In the genomic region with DNA sequence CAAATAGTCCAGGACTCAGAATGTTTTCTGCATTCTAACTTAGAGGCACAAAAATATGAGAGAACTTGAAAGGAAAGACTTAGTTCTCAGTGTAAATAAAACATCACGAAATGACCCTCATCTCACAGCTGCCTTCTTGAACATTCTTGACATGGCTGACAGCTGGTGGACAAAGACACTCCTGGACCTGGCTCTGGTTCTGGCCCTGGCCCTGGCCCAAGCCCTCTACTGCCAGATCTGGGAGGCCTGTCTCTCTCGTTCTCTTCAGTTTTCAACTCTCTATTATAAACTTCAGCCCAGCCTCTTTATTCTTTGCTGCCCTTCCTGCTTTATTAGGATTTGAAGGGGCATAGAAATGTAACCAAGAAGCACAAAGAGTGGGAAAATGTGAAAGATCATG, we compare ENCODE assay signal across 14 mouse cellular contexts.
DNase-seq lines count a peak whose midpoint lies in the region; ATAC-seq lines count a peak whose summit lies in the region.
"Had no signal": no experiment of that assay in that cellular context is flagged by ENCODE, and none has a peak within 500 bp of the region (broad histone marks: within the 10 kb centered on the region; RNA-seq: fewer than 3 reads in every experiment).

No protein-coding gene starts in this region.

- H3K27me3 ChIP-seq in hindbrain, embryonic 14.5 days (ENCODE audit: control insufficient read depth, insufficient read depth, low read length) = no peaks in the 10 kb centered on the region
- no peaks in the 10 kb centered on the region for H3K27me3 ChIP-seq in hindbrain, embryonic 13.5 days
- H3K27me3 ChIP-seq: liver, embryonic 12.5 days; midbrain, embryonic 13.5 days; stomach, embryonic 15.5 days had no signal

- no peak overlapping the region for H3K27ac ChIP-seq in hindbrain, embryonic 14.5 days
- H3K27ac ChIP-seq in hindbrain, embryonic 13.5 days = no peak overlapping the region
- H3K27ac ChIP-seq: embryonic facial prominence, embryonic 10.5 days; layer of hippocampus, adult 2 months; liver, embryonic 12.5 days; midbrain, embryonic 13.5 days; stomach, embryonic 15.5 days had no signal

- no peak overlapping the region for H3K4me2 ChIP-seq in hindbrain, embryonic 14.5 days (replicated peaks)
- H3K4me2 ChIP-seq in hindbrain, embryonic 13.5 days = no peak overlapping the region
- H3K4me2 ChIP-seq: liver, embryonic 12.5 days; midbrain, embryonic 13.5 days; stomach, embryonic 15.5 days had no signal

- H3K4me1 ChIP-seq in hindbrain, embryonic 14.5 days (replicated peaks; ENCODE audit: control insufficient read depth, insufficient read depth, low read length) = peaks cover 5% of the 10 kb centered on the region; the same call in 1 of the 2 replicates
- no peaks in the 10 kb centered on the region for H3K4me1 ChIP-seq in hindbrain, embryonic 13.5 days (replicated peaks)
- H3K4me1 ChIP-seq: embryonic facial prominence, embryonic 10.5 days; liver, embryonic 12.5 days; stomach, embryonic 15.5 days had no signal

- H3K36me3 ChIP-seq in hindbrain, embryonic 14.5 days (replicated peaks; ENCODE audit: control insufficient read depth, insufficient read depth) = no peaks in the 10 kb centered on the region
- no peaks in the 10 kb centered on the region for H3K36me3 ChIP-seq in hindbrain, embryonic 13.5 days
- H3K36me3 ChIP-seq: embryonic facial prominence, embryonic 10.5 days; G1E; liver, embryonic 12.5 days; midbrain, embryonic 13.5 days; stomach, embryonic 15.5 days had no signal

- 43% methylated on average over 2 of the region's 2 CpGs for WGBS in hindbrain, embryonic 14.5 days
- 59% methylated on average over 2 of the region's 2 CpGs for WGBS in hindbrain, embryonic 13.5 days

- no peak overlapping the region for H3K9ac ChIP-seq in hindbrain, embryonic 14.5 days
- no peak overlapping the region for H3K9ac ChIP-seq in hindbrain, embryonic 13.5 days
- H3K9ac ChIP-seq: liver, embryonic 12.5 days; midbrain, embryonic 13.5 days; stomach, embryonic 15.5 days had no signal

- no peak overlapping the region for H3K4me3 ChIP-seq in hindbrain, embryonic 14.5 days (replicated peaks; ENCODE audit: low read length)
- no peak overlapping the region for H3K4me3 ChIP-seq in hindbrain, embryonic 13.5 days
- H3K4me3 ChIP-seq: embryonic facial prominence, embryonic 10.5 days; layer of hippocampus, adult 2 months; liver, embryonic 12.5 days; midbrain, embryonic 13.5 days; stomach, embryonic 15.5 days had no signal

- no peaks in the 10 kb centered on the region for H3K9me3 ChIP-seq in hindbrain, embryonic 14.5 days (ENCODE audit: control insufficient read depth, low read length)
- no peaks in the 10 kb centered on the region for H3K9me3 ChIP-seq in hindbrain, embryonic 13.5 days
- H3K9me3 ChIP-seq: embryonic facial prominence, embryonic 10.5 days; liver, embryonic 12.5 days; midbrain, embryonic 13.5 days; stomach, embryonic 15.5 days had no signal

- peak; percentile 34 for DNase-seq in adrenal gland, postnatal 10 days
- DNase-seq in adrenal gland, adult 8-10 months = no peak
- peak; percentile 40 for DNase-seq in hindbrain, embryonic 14.5 days (ENCODE audit: low spot score)
- DNase-seq in urinary bladder, postnatal 14 days (ENCODE audit: low spot score) = peak; percentile 23
- no peak for DNase-seq in urinary bladder, adult 18-20 months (ENCODE audit: low spot score in 2 of 2)
- peak; percentile 9 for DNase-seq in skeletal muscle tissue, adult 2 months (ENCODE audit: low read depth, low spot score)
- DNase-seq in layer of hippocampus, adult 8-10 months (ENCODE audit: low spot score in 2 of 2) = no peak

- no peak; the same call in 1 of the 2 replicates for ATAC-seq in hindbrain, embryonic 14.5 days (ENCODE audit: low FRiP score)
- ATAC-seq in hindbrain, embryonic 13.5 days (ENCODE audit: low FRiP score) = no peak
- ATAC-seq: liver, embryonic 12.5 days; midbrain, embryonic 13.5 days had no signal

Comparison
In these comparisons a context has a peak if more than half of its experiments do, and no peak if none do; other contexts are left out.
1. DNase-seq: peak in adrenal gland, postnatal 10 days (single experiment), hindbrain, embryonic 14.5 days (single experiment), urinary bladder, postnatal 14 days (single experiment) and skeletal muscle tissue, adult 2 months (single experiment); none in adrenal gland, adult 8-10 months (single experiment), urinary bladder, adult 18-20 months (0 of 2) and layer of hippocampus, adult 8-10 months (0 of 2).